Mouse (Mus musculus) splenic B cell, adult 2 months (primary cell): ENCODE data around the gene Smad5.
A peak's percentile ranks its signal among the peaks of the same experiment; 100 is the strongest.

Experiments
- DNase-seq: peaks from one replicate; pipeline ENCODE4 v3.0.0-alpha.2; 2011; ENCODE audit warnings: low read depth, low spot score
- H3K27me3 ChIP-seq: 2 replicates; pipeline ENCODE4 v1.6.1; 2012; ENCODE audit warnings: mild to moderate bottlenecking, low read length, moderate library complexity, mixed read lengths; ENCODE audit not compliant: control insufficient read depth, poor library complexity, insufficient read depth, severe bottlenecking
- H3K36me3 ChIP-seq: 2 replicates; pipeline ENCODE4 v1.6.1; 2012; ENCODE audit warnings: mild to moderate bottlenecking, low read length, moderate library complexity, mixed read lengths; ENCODE audit not compliant: control insufficient read depth, poor library complexity, insufficient read depth, severe bottlenecking

Gene Smad5

DNA sequence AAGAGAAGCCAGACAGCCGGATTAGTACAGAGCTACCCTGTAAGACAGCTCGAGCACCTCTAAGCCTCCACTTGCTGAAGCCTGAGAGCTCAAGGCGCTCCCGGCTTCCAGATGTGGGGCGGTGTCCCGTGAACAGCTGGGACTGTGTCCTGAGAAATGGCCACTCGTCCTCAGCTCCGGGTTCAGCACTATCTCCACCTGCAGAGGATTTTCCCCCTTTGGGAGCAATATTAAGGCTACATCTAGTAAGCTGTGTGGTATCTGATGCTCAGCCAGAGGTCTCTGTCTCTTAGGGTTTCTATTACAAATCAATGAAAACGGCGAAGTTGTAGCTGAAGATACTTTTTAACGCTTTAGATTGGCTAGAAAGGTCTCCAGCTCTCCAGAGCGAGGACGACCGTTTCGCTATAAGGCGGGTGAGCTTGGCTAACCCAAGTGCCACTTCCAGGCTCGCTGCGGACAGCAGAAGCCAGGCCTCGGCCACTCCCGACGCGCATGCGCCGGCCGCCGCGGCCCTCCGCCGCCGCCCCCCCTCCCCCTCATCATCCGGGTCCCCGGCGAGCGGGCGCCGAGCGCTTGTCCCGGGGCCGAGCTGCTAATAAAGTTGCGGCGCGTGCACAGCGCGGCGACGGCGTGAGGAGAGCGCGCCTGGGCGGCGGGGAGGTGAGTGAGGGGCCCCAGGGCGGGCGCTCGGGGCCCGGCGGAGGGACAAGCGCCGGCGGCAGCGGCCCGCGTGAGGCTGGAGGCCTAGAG is at the start of gene Smad5:
Gene Smad5, plus strand, starts transcription at position 542 of the 753 bp plus-strand sequence.
- H3K27me3 ChIP-seq: no peaks in the 10 kb centered on the region

DNA sequence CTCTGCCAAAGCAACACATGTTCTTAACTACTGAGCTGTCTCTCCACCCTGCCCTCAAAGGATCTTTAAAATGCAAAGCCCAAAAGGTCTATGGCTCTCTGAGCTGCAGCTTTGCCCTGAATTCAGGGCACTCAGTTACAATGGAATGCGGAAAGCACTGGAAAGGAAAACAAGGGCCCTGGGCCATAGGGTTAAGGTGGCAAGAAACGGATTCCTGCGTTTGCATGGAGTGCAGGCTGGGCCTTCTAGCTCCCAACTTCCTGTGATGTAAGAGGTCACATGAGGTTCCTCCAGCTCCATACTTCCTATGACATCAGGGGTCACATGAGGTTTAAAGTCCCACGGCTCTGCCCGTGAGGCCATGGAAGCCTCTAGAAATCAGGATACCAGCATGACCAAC is 48.6 kb upstream of the Smad5 start:
- H3K36me3 ChIP-seq: no peaks in the 10 kb centered on the region
- no peak for DNase-seq
- H3K27me3 ChIP-seq: no peaks in the 10 kb centered on the region

More for the DNA sequence above, at the start of gene Smad5:
- H3K36me3 ChIP-seq: no peaks in the 10 kb centered on the region
- peak; percentile 88 for DNase-seq

DNA sequence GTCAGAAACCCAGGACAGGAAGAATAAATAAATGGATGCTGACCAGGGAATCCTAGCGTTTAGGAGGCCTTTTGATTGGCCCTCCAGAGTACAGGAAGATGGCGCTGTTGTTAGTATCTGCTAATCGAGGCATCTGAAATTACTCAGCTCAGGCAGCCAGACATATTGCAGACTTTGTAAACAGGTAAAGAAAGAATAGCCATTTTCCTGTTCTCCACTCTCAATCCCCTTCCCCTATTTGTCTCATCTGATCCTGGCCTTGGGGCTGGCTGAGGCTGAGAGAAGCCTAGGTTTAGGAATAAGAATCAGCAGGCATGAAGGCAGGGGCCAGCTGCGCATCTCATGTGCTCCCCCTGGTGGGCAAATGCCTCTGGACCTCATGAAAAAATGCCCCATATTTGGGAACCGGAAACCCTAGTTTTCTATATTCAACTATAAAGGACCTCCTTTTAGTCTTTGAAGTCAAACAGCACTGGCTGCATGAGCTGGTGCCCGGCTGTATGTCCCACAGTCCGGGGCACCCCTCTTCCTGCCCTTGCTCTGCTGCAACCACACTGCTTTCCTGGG is 44.8 kb upstream of the Smad5 start:
- no peaks in the 10 kb centered on the region for H3K36me3 ChIP-seq
- H3K27me3 ChIP-seq: no peaks in the 10 kb centered on the region
- DNase-seq: peak; percentile 77

DNA sequence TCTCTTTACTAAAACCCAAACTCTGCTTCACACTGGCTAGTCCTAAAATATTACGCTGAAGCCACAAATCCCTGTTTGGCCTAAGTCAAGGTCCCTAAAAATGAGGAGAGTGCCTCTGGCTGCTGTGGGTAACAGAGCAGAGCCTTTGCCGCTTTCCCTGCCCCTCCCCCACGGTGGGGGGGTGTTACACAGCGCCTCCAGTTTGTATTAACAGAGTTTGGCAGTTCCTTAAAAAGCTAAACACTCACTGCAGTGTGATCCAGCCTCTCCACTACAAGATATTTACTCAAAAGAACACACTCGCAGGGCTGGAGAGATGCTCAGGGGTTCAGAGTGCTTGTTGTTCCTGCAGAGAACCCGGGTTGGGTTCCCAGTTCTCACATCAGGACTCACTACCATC is 43.9 kb upstream of the Smad5 start:
- Histone ChIP-seq H3K27me3 (no peaks in the 10 kb centered on the region), H3K36me3 (no peaks in the 10 kb centered on the region)
- DNase-seq: no peak

DNA sequence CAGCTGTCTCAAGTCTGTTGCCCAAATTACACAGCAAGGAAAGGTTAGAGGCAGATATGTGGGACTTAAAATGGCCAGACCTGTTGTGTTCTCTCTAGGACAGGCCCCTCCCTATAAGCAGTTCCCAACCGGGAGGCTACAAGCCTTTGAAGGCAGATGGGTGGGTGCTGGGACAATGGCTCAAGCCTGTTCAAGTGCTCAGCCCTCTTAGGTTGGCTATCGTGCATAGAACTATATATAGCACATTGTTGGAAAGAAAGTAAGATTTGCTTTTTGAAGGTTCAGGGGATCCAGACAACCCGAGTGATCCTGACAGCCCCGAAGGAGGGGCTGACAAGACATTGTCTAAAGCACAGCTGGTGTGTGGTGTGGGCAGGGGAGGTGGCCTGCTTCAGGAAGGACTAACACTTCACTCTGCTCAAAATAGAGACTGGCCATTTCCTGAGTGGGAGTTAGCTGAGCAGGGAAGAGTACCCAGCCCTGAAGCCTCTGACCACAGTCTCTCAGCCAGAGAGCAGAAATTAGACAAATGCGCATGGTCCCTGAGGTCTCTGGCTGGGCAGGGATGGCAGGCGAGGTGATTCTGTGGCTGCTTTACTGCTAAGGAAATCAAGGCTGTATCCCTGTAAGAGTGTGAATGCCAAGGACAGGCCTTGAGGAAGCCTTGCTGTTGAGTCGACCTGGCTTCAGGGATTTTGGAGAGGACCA is 40.7 kb upstream of the Smad5 start:
- DNase-seq: no peak
- Histone ChIP-seq H3K27me3 (no peaks in the 10 kb centered on the region), H3K36me3 (no peaks in the 10 kb centered on the region)

DNA sequence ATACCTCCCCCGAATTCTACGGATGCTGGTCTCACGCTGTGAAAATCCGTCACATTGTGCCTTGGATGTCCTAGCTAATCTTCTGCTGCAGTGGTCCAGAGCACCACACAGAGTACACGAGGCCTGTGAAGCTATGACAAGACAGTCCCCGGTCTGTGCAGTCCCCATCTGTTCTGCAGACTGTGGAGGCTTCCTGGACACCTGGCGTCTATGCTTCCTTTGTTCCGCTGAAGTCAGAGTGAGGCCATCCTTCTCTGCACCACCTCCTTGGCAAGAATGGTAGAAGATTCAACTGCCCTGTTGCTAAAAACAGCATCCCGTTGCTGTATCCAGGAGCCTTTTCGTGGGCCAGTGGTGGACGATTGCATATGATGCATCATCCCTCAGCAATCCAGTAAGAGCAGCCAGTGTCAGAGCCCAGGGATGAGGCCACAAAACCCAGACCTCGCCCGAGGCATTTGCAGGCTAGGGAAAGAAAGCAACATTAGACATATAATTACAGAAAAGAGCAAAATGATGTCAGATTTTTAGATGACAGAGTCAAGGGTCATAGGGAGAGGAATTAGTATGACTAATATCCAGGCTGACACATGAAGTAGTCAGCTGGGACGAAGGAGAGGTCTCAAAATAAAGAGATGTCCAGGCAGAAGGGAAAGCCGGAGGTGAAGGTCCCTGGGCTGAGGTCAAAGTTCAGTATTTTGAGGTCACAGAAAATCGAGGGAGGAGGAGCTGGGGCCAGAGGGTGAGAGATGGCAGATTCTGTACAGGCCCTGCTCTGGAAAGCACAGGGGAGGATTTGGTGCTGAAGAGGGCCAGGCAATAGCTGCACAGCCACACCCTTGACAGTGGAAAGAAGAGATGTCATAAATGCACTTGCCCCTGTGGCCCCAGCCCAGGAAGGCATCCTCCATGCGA is 38.3 kb upstream of the Smad5 start:
- no peak for DNase-seq
- no peaks in the 10 kb centered on the region for H3K36me3 ChIP-seq
- H3K27me3 ChIP-seq: no peaks in the 10 kb centered on the region

DNA sequence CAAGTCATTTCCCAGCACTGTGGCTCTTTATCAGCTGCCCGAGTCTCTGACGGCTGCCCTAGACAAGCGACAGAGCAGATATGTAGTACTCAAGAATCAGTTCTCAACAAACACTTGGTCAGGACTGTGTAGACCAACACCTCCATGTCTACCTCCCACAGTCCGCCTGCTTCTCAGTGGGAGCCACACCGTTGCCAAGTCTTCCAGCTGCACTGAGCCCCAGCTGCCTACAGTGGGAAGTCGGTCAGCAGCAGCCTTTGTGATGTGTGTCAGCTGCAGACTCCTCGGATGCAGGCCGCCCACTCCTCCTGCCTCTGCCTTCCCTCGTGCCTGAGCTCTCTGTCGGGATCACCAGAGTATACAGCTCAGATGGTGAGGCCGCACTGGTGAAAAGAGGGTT is 31.6 kb upstream of the Smad5 start:
- no peaks in the 10 kb centered on the region for H3K36me3 ChIP-seq
- H3K27me3 ChIP-seq: no peaks in the 10 kb centered on the region
- no peak for DNase-seq

DNA sequence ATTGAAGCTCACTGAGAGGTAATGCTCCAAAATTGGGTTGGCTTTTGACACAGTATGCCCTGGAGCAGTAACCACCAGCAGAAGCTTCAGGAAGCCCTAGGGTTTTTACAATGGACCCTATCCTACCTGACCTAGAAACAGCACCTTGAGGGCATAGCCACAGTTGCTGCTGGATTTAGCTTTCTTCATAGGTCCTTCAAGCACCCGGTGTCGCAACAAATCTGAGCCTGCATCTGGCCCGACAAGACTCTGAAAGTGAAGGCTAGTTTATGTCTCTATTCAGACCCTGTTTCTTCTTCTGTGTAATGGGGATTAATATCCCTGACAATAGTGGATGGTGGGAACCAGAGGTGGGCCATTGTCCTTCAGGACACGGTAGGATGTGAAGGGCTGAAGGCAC is 25.1 kb upstream of the Smad5 start:
- no peaks in the 10 kb centered on the region for H3K27me3 ChIP-seq
- DNase-seq: no peak
- no peaks in the 10 kb centered on the region for H3K36me3 ChIP-seq

DNA sequence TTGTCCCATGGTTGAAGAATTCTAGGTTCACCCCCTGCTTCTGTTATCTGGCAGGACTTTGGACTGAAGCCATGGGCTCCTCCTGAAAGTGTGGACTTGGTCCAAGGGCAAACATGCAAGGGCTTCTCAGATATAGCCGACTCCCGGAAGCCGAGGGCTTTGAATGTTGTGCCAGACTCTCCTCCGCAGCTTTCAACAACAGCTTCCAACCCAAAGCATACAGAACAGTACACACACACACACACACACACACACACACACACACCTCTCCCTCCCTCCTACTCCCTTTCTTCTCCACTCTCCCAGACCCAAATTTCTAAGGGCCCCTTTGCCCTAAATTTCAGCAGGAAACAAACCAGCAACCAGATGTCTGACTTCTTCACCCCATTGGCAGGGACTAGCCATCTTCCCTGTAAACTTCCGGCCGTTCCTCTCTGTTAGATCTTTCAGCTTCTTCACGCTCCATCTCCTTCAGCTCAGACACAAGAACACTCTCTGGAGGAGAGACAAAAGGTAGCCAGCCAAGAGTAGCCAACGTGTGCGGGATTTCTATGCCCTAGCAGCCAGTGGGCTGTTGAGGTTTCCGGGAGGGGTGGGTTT is 24.5 kb upstream of the Smad5 start:
- H3K36me3 ChIP-seq: no peaks in the 10 kb centered on the region
- no peaks in the 10 kb centered on the region for H3K27me3 ChIP-seq
- peak; percentile 20 for DNase-seq

DNA sequence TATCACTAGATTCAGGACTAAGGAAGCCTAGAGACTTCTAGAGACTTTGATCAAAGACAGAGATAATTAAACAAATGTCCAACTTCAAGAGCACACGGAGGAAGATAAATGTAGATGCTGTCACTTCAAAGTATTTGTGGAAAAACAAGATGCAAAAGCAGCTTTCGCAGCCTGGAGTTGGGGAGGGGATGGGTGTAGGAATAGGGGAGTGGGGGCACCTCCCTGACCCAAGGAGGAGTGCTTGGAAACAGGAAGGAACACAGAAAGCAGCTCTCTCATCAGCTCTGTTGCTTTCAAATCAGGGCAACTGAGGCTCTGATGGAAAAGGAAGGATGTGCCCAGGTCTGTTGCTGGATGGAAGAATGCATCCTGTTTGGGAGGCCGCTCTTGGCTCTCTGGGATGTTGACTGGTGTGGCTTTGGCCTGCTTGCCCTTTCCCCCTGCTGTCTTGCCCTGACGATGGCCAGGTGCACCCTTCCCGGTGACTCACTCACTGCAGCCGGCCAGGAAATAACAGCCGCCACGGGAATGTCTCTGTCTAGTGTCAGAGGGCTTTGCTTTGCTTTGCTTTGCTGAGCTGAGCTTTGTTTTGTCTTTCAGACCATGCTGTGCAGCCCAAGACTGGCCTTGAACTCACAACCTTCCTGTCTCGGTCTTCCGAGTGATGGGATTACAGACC is 23.8 kb upstream of the Smad5 start:
- Histone ChIP-seq H3K36me3 (no peaks in the 10 kb centered on the region), H3K27me3 (no peaks in the 10 kb centered on the region)
- no peak for DNase-seq

DNA sequence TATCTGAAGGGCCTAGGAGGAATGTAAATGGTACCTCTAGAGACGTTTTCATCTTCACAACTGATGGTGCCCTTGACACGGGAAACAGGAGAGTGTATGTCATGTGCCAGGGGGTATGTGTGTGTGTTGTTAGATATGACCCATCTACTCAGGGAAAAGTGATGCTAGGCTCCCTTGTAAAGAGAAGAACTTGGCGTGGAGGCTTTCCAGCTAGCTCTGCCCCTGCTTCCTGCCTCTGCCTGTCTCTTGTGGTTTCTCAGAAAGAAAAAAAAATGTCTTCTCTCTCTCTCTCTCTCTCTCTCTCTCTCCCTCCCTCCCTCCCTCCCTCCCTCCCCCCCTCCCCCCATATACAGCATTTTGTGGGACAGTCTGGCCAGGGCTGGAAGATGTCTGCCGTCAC is 20.9 kb upstream of the Smad5 start:
- DNase-seq: no peak
- H3K27me3 ChIP-seq: no peaks in the 10 kb centered on the region
- no peaks in the 10 kb centered on the region for H3K36me3 ChIP-seq

DNA sequence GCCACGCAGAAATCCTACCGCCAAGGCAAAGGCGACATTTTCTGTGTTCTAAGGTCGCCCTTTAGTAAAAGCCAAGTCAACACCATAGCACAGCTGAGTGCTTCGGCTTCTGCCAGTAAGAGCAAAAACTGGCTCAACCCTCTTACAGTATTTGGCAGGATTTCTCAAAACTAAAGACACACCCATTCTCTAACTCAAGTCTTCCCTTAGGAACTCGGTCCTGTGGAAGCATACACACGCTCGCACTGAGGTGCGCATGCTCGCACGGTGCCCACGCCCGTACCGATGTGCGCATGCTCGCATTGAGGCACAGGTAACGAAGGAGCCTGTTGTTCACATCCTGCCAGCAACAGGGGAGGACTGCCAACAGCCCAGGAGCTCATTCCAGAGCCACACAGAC is 20.5 kb upstream of the Smad5 start:
- H3K27me3 ChIP-seq: no peaks in the 10 kb centered on the region
- peak; percentile 27 for DNase-seq
- no peaks in the 10 kb centered on the region for H3K36me3 ChIP-seq

DNA sequence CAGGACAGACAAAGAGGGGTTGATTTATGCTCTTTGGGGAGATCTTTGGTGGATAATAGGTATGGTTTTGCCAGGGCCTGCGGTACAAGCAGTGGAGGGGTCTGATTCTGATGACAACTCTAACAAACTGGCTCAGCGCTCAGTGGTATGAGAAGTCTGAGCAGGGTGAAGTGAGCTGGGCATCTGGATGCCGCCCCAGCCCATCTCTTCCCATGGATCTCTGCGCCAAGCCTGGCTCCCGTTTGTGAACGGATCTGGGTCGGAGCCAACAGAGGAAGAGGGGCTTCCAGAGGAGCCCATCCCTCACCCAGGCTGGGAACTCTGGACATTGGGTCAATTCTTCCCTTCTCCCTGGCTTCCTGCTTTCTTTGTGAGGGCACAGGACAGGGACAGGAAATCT is 19.5 kb upstream of the Smad5 start:
- no peak for DNase-seq
- no peaks in the 10 kb centered on the region for H3K36me3 ChIP-seq
- H3K27me3 ChIP-seq: no peaks in the 10 kb centered on the region

DNA sequence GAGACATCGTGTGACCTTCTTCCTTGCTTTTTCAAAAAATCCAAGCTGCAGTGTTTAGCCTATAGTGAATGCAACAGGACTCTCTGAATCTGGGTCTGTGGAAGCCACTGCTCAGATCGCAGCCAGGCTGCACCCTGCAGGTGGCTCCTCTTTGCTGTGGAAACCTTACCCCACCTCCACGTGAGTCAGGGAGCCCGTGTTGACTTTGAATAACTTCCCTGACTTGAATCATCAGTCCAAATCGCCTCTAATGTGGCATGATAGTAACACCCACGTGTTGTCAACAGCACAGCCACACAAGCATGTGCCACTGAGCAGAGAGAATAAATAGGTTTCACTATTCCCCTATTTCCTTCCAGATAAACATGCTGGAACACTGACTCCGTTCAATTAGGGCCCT is 10.8 kb upstream of the Smad5 start:
- no peak for DNase-seq
- H3K27me3 ChIP-seq: no peaks in the 10 kb centered on the region
- no peaks in the 10 kb centered on the region for H3K36me3 ChIP-seq
